Mouse (Mus musculus) skeletal muscle tissue, postnatal 0 days (tissue): ENCODE measurements around the gene Klk1b11. TPM values are rescaled to one million over a fixed set of nuclear protein-coding genes. Genes with fewer than 3 reads are reported as not detected.

Source experiments
- polyA plus RNA-seq: library from polyadenylated mRNA; unstranded; fragments of >200 nt; fragmentation: Nextera tagmentation; extraction: Ambion mirVana; gene quantifications from 2 replicates; pipeline ENCODE4 v1.2.1, GENCODE M21; 2015

The Klk1b11 gene
- polyA plus RNA-seq: not detected in 2 replicates

GRCm38 (mm10) chr7:43995577-43995976 lies at the start of gene Klk1b11:
TSS of gene Klk1b11 (plus strand) at chr7:43995877.

DNA sequence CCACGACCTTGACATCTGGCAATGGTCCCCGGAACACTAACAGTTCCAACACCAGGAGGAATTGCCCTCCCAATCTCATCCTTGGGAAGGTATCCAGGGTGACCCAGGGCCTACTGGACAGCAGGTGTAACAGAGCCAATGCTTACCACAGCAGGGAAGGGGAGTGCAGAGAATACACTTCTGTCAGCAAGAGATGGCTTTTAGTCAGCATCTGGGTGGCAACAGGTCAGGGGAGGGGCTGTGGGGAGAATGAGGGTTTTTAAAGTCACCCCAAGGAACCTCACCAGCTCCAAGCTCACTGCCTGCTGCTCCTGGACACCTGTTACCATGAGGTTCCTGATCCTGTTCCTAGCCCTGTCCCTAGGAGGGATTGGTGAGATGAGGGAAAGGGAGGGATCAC lies 45.3 kb upstream of the Klk1b11 start, which contains the start of gene Klk1b8:
Klk1b8 (plus strand) TSS at position 301 of the 400 bp plus-strand sequence.

DNA sequence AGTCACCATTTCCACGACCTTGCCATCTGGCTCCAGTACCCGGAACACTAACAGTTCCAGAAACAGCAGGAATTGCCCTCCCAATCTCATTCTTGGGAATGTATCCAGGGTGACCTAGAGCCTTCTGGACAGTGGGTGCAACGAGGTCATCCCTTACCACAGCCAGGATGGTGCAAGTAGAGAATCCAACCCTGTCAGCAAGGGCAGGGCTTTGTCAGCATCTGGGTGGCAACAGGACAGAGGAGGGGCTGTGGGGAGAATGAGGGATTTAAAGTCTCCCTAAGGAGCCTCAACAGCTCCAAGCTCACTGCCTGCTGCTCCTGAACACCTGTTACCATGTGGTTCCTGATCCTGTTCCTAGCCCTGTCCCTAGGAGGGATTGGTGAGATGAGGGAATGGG lies 29.2 kb upstream of the Klk1b11 start, which contains the start of gene Klk1b1:
Klk1b1 (plus strand) TSS at position 301 of the 400 bp plus-strand sequence.

DNA sequence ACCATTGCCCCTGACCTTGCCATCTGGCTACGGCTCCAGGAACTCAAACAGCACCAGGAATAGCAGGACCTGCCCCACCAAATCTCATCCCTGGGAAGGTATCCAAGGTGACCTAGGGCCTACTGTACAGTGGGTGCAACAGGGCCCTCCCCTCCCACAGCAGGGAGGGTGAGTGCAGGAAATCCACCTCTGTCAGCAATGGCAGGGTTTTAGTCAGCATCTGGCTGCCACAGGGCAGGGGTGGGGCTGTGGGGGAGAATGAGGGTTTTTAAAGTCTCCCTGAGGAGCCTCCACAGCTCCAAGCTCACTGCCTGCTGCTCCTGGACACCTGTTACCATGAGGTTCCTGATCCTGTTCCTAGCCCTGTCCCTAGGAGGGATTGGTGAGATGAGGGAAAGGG lies 19.9 kb upstream of the Klk1b11 start, which contains the start of gene Klk1b9:
Klk1b9 (plus strand) TSS at position 301 of the 400 bp plus-strand sequence.

GRCm38 (mm10) chr7:44011868-44012267 lies 16.2 kb downstream of the Klk1b11 start, which contains the start of gene Klk1b26:
TSS of gene Klk1b26 (plus strand) at chr7:44012168.

Other genes with a start within 250 kb of the Klk1b11 start
- gene Klk12, start 227.0 kb upstream of the Klk1b11 start, polyA plus RNA-seq: not detected in 2 replicates
- 1.3 TPM in 1 of 2 replicates, not detected in the other for gene Klk11, start 221.3 kb upstream of the Klk1b11 start, polyA plus RNA-seq
- gene Klk10, start 214.8 kb upstream of the Klk1b11 start, polyA plus RNA-seq: 0.65 and 1.5 TPM in 2 replicates
- 1.6 TPM in 1 of 2 replicates, not detected in the other for gene Klk9, start 204.0 kb upstream of the Klk1b11 start, polyA plus RNA-seq
- gene Klk8, start 198.3 kb upstream of the Klk1b11 start, polyA plus RNA-seq: 5.1 and 9.2 TPM in 2 replicates
- gene Klk7, start 184.6 kb upstream of the Klk1b11 start, polyA plus RNA-seq: 8.1 TPM in 1 of 2 replicates, not detected in the other
- gene Klk6, start 171.4 kb upstream of the Klk1b11 start, polyA plus RNA-seq: not detected in 2 replicates
- gene Klk5, start 153.9 kb upstream of the Klk1b11 start, polyA plus RNA-seq: 8.0 TPM in 1 of 2 replicates, not detected in the other
- gene Klk4, start 114.7 kb upstream of the Klk1b11 start, polyA plus RNA-seq: not detected in 2 replicates
- not detected in 2 replicates for gene Klk15, start 62.1 kb upstream of the Klk1b11 start, polyA plus RNA-seq
- 0.46 and 1.1 TPM in 2 replicates for gene Klk1b8, start 45.2 kb upstream of the Klk1b11 start, polyA plus RNA-seq
- gene Klk1b1, start 29.1 kb upstream of the Klk1b11 start, polyA plus RNA-seq: not detected in 2 replicates
- gene Klk1b9, start 19.8 kb upstream of the Klk1b11 start, polyA plus RNA-seq: 0.16 and 0.23 TPM in 2 replicates
- 17.1 and 21.7 TPM in 2 replicates for gene Klk1b26, start 16.3 kb downstream of the Klk1b11 start, polyA plus RNA-seq
- gene Klk1b27, start 56.4 kb downstream of the Klk1b11 start, polyA plus RNA-seq: not detected in 2 replicates
- gene Klk1b21, start 106.5 kb downstream of the Klk1b11 start, polyA plus RNA-seq: not detected in 2 replicates
- not detected in 2 replicates for gene Klk1b22, start 116.8 kb downstream of the Klk1b11 start, polyA plus RNA-seq
- gene Klk1b16, start 140.9 kb downstream of the Klk1b11 start, polyA plus RNA-seq: 0.10 and 0.24 TPM in 2 replicates
- gene Klk1b24, start 192.4 kb downstream of the Klk1b11 start, polyA plus RNA-seq: not detected in 2 replicates
- gene Klk1b3, start 202.3 kb downstream of the Klk1b11 start, polyA plus RNA-seq: not detected in 2 replicates
- not detected in 2 replicates for gene Klk1b4, start 211.6 kb downstream of the Klk1b11 start, polyA plus RNA-seq
- gene Klk1b5, start 220.1 kb downstream of the Klk1b11 start, polyA plus RNA-seq: not detected in 2 replicates
- 0.24 TPM in 1 of 2 replicates, not detected in the other for gene Klk1, start 229.5 kb downstream of the Klk1b11 start, polyA plus RNA-seq
- not detected in 2 replicates for gene Gm36864, start 240.3 kb downstream of the Klk1b11 start, polyA plus RNA-seq